Mouse (Mus musculus) heart, embryonic 14.5 days (tissue): ENCODE measurements around the gene Pex11g. TPM values are rescaled to one million over a fixed set of nuclear protein-coding genes. Genes with fewer than 3 reads are reported as not detected.

Experiments
- ATAC-seq: fragments of 200-750 bp; cut with Nextera tagmentation; 2 replicates; pipeline ENCODE4 v1.8.0; 2017; ENCODE audit warnings: low read depth, moderate TSS enrichment; ENCODE audit not compliant: insufficient number of reproducible peaks, insufficient read depth, low FRiP score
- H3K27ac ChIP-seq, 2 experiments: fragments of 200-500 bp in 1 of 2; fragments of 300-500 bp in 1 of 2; sonication (generic) in 1 of 2; replicated peaks in 1 of 2; 2 replicates each; pipeline ENCODE4 v1.5.1; 2012 to 2014; ENCODE audit warnings: low read depth in 2 of 2, low read length in 2 of 2, control low read depth in 1 of 2, mild to moderate bottlenecking in 1 of 2, mixed read lengths in 1 of 2; ENCODE audit not compliant: control insufficient read depth in 1 of 2, insufficient read depth in 1 of 2
- H3K27me3 ChIP-seq: fragments of 300-500 bp; sonication (generic); 2 replicates; pipeline ENCODE4 v1.6.1; 2014; ENCODE audit warnings: mild to moderate bottlenecking, low read length, control low read depth; ENCODE audit not compliant: control insufficient read depth, insufficient read depth
- H3K36me3 ChIP-seq: fragments of 300-500 bp; sonication (generic); 2 replicates; pipeline ENCODE4 v1.6.1; 2014; ENCODE audit warnings: mild to moderate bottlenecking, control low read depth, low read length, mixed read lengths; ENCODE audit not compliant: control insufficient read depth, insufficient read depth
- H3K4me1 ChIP-seq, 2 experiments: fragments of 200-500 bp in 1 of 2; fragments of 300-500 bp in 1 of 2; sonication (generic) in 1 of 2; 2 replicates each; pipeline ENCODE4 v1.6.1; 2012 to 2014; ENCODE audit warnings: low read length in 2 of 2, control low read depth in 1 of 2, mixed read lengths in 1 of 2; ENCODE audit not compliant: control insufficient read depth in 2 of 2, insufficient read depth in 2 of 2
- H3K4me2 ChIP-seq: fragments of 300-500 bp; sonication (generic); 2 replicates; pipeline ENCODE4 v1.6.1; 2014; ENCODE audit warnings: mild to moderate bottlenecking, low read length
- H3K4me3 ChIP-seq, 2 experiments: fragments of 200-500 bp in 1 of 2; fragments of 300-500 bp in 1 of 2; sonication (generic) in 1 of 2; 2 replicates each; pipeline ENCODE4 v1.5.1; 2012 to 2014; ENCODE audit warnings: low read length in 2 of 2, mild to moderate bottlenecking in 2 of 2, control low read depth in 1 of 2, low read depth in 1 of 2, moderate library complexity in 1 of 2; ENCODE audit not compliant: control insufficient read depth in 1 of 2, insufficient read depth in 1 of 2
- H3K9ac ChIP-seq: fragments of 300-500 bp; sonication (generic); 2 replicates; pipeline ENCODE4 v1.6.1; 2014; ENCODE audit warnings: mild to moderate bottlenecking, low read length
- H3K9me3 ChIP-seq: fragments of 300-500 bp; sonication (generic); 2 replicates; pipeline ENCODE4 v1.6.1; 2016; ENCODE audit warnings: low read length, control low read depth; ENCODE audit not compliant: control insufficient read depth
- WGBS: fragments of 180-500 bp; shearing (Covaris S2); extraction: QIAGEN DNeasy Blood & Tissue Kit; methylation state at CpG from one replicate; pipeline ENCODE4 v1.1.7; 2014; 5-methylcytosine and 5-hydroxymethylcytosine counted together
- polyA plus RNA-seq: library from polyadenylated mRNA; unstranded; fragments of >200 nt; fragmentation: Nextera tagmentation; extraction: Ambion mirVana; gene quantifications from 2 replicates; pipeline ENCODE4 v1.2.1, GENCODE M21; 2014

Pex11g gene
- polyA plus RNA-seq, 1 experiment from 2014 or later = 5.0 TPM

DNA sequence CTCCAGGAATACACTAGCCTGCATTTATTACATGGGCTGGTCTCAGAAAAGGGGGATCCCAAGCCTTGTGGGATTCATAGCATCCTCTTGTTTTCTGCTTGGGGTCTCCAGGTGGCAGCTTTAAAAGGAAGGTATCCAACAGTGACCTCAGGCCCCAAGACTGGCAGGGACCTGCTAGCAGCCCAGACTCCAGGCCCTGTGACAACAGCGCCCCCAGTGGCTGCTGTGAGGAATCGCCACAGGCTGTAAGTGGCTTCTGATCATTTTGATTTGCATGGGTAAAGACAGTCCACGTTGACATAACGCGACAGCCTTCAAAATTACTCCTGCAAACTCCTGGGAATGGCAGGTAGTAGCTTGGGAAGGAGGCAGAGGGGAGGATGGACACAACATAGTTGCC lies 16.8 kb downstream of the Pex11g start:
- Histone ChIP-seq H3K9ac (no peak overlapping the region), H3K4me1 (no peaks in the 10 kb centered on the region), H3K4me2 (no peak overlapping the region), H3K27me3 (no peaks in the 10 kb centered on the region), H3K4me3 (no peak overlapping the region), H3K27ac (no peak overlapping the region), H3K36me3 (peaks cover 90% of the 10 kb centered on the region), H3K9me3 (no peaks in the 10 kb centered on the region)
- 36% methylated on average over 5 of the region's 5 CpGs for WGBS
- no peak; the same call in 1 of the 2 replicates for ATAC-seq

DNA sequence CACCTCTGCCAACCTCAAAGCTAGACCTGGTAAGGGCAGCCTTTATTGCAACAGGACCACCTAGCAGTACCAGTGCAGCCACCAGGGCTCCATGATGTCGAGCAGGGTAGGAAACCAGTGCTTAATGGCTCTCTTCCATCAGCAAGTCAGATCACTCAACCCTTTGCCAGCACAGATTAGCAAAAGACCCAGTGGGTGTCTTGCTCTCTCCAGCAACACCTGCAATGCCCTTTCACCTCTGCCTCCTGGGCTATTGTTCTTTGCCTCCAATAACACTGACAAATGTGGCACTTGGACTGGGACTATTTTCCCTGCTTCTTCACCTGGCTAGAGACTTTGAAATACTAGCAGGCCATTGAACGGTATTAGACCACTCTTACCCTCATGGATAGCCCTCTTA lies 18.3 kb downstream of the Pex11g start:
- 79% methylated on average over 2 of the region's 2 CpGs for WGBS

DNA sequence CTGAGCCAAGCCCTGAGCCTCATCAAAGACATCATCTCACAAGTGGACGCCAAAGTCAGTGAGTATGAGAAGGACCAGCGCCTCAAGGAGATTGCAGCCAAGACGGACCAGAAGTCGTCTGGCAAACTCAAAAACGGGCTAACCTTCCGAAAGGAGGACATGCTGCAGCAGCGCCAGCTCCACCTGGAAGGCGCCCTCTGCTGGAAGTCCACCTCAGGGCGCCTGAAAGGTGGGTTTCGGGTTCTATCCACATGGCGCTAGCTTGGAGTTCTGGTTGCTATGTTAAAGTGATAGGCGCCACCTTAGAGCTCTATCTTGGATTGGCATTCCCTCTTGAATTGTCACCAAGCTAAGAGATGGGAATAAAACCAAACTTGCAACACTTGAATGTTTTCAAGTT lies 28.0 kb downstream of the Pex11g start:
- H3K27me3 ChIP-seq = no peaks in the 10 kb centered on the region
- no peaks in the 10 kb centered on the region for H3K4me1 ChIP-seq
- no peak for ATAC-seq
- no peak overlapping the region for H3K9ac ChIP-seq
- 70% methylated on average over 12 of the region's 12 CpGs for WGBS
- no peak overlapping the region for H3K4me3 ChIP-seq
- H3K36me3 ChIP-seq = peaks cover 80% of the 10 kb centered on the region
- no peaks in the 10 kb centered on the region for H3K9me3 ChIP-seq
- H3K4me2 ChIP-seq = no peak overlapping the region
- no peak overlapping the region for H3K27ac ChIP-seq

More for the DNA sequence above, 18.3 kb downstream of the Pex11g start:
- Histone ChIP-seq H3K27me3 (no peaks in the 10 kb centered on the region), H3K36me3 (peaks cover 84% of the 10 kb centered on the region), H3K27ac (no peak overlapping the region), H3K9me3 (no peaks in the 10 kb centered on the region), H3K4me2 (no peak overlapping the region), H3K4me1 (no peaks in the 10 kb centered on the region), H3K9ac (no peak overlapping the region), H3K4me3 (no peak overlapping the region)
- no peak for ATAC-seq

DNA sequence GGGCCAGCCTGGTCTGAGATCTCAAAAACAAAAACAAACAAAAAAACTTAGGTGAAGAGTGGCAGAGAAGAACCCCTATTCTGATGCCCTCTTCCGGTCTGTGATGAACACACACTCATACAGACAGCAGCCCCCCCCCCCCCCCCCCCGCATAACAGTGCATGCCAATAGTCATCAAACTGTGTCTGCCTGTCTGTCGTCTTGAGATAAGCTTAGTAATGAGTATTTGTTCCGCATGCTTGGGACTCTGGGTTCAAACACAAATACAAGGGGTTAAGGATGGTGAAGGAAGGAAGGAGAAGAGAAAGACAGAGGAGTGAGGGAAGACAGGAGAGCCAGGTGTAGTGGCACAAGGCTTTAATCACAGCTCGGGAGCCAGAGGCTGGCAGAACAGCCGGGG lies 31.0 kb downstream of the Pex11g start:
- no peak overlapping the region for H3K4me3 ChIP-seq
- no peak overlapping the region for H3K27ac ChIP-seq

DNA sequence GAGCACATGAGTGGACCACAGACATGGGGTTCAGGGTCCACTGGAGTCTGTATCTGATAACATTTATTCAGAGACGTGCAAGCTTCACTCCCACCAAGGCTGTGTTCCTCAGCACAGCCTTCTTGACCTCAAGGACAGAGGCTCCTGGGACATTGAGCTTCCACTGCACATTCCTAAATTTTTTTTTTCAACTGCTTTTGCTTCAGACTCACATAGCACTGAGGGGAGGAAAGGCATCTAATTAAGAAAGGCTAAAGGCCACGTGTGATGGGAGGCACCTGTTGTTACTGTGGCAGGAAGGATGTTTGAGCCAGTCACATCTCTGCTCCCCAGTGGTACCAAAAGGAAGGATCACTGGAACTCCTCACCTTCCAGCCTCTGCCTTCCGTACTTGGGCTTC lies 36.4 kb downstream of the Pex11g start:
- no peak for ATAC-seq
- no peak overlapping the region for H3K4me2 ChIP-seq
- no peaks in the 10 kb centered on the region for H3K27me3 ChIP-seq
- no peak overlapping the region for H3K27ac ChIP-seq
- H3K4me1 ChIP-seq = no peaks in the 10 kb centered on the region
- H3K36me3 ChIP-seq = peaks cover 74% of the 10 kb centered on the region
- 77% methylated on average over 3 of the region's 3 CpGs for WGBS
- no peak overlapping the region for H3K4me3 ChIP-seq
- no peak overlapping the region for H3K9ac ChIP-seq
- H3K9me3 ChIP-seq = no peaks in the 10 kb centered on the region

More for the DNA sequence above, 31.0 kb downstream of the Pex11g start:
- Histone ChIP-seq H3K9me3 (no peaks in the 10 kb centered on the region), H3K4me2 (no peak overlapping the region), H3K4me1 (no peaks in the 10 kb centered on the region), H3K9ac (no peak overlapping the region), H3K27me3 (no peaks in the 10 kb centered on the region), H3K36me3 (peaks cover 98% of the 10 kb centered on the region)
- 77% methylated on average over 5 of the region's 6 CpGs for WGBS
- no peak for ATAC-seq

DNA sequence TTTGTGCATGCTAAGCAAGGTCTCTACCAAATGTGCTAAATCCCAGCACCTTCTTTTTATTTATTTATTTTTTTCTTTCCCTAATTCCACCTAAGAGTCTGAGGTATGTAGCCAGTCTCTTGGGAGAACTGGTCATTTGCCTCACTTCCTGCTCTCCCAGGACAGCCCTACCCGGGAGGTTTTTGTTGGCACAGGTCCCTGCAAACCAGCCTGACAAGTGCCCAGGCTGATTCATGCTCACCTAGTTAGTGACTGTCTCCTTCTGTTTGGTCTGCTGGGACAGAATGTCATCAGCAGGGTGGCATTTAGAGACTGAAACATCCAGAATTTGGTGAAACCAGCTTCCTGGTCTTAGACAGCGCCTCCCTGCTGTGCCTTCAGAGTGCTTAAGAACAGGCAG lies 37.5 kb downstream of the Pex11g start:
- Histone ChIP-seq H3K4me1 (no peaks in the 10 kb centered on the region), H3K36me3 (peaks cover 63% of the 10 kb centered on the region), H3K9ac (no peak overlapping the region), H3K4me2 (no peak overlapping the region), H3K27me3 (no peaks in the 10 kb centered on the region), H3K4me3 (no peak overlapping the region), H3K9me3 (no peaks in the 10 kb centered on the region), H3K27ac (no peak overlapping the region)
- WGBS = 63% methylated on average over 2 of the region's 2 CpGs
- no peak for ATAC-seq

DNA sequence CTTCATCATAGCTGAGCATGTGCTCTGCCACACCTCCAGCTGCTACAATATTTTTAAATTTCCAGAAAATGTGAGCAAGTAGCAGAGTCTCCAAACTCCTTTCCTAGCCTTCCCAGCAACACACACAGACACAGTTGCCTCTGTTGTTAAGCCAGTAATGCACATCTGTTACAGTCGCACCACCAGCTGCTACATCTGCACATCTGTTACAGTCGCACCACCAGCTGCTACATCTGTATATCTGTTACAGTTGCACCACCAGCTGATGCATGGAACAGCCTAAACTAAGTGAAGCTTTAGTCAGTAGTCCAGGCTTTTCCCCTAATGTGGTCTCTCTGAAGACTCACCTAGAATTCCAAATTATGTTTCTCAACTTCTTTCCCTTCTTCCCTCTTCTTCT lies 39.1 kb downstream of the Pex11g start:
- 76% methylated on average over 2 of the region's 2 CpGs for WGBS
- H3K4me2 ChIP-seq = no peak overlapping the region
- no peaks in the 10 kb centered on the region for H3K9me3 ChIP-seq
- no peak overlapping the region for H3K27ac ChIP-seq
- no peak overlapping the region for H3K9ac ChIP-seq
- ATAC-seq = no peak
- H3K4me3 ChIP-seq = no peak overlapping the region
- H3K4me1 ChIP-seq = no peaks in the 10 kb centered on the region
- H3K36me3 ChIP-seq = peaks cover 48% of the 10 kb centered on the region
- H3K27me3 ChIP-seq = no peaks in the 10 kb centered on the region

DNA sequence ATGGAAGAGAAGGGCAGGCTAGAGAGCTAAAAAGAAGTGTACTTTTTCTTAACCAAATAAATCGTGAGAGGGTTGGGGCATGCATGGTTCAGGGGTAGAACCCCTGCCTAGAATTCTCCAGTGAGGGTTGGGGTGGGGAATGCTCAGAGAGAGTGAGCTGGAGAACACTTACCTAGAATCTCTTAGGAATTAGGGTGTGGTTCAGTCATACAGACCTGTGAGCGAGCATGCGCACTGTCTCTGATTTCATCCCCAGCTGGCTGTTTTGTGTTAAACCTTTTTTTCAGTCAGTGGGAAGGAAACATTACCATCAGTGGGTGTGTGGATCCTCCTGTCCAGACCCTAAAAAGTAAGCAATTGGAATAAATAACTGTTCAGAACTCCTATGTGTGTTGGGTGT lies 41.3 kb downstream of the Pex11g start:
- no peak overlapping the region for H3K27ac ChIP-seq
- no peaks in the 10 kb centered on the region for H3K27me3 ChIP-seq
- no peak for ATAC-seq
- 86% methylated on average over 3 of the region's 3 CpGs for WGBS
- no peaks in the 10 kb centered on the region for H3K9me3 ChIP-seq
- no peak overlapping the region for H3K9ac ChIP-seq
- no peak overlapping the region for H3K4me2 ChIP-seq
- no peak overlapping the region for H3K4me3 ChIP-seq
- H3K36me3 ChIP-seq = peaks cover 27% of the 10 kb centered on the region
- peaks cover 0 to 4% of the 10 kb centered on the region in 2 experiments; a peak in 2 of 4 replicates for H3K4me1 ChIP-seq
